Mouse (Mus musculus): ENCODE data around the gene Entpd7. TPM values are rescaled to one million over a fixed set of nuclear protein-coding genes. Genes with fewer than 3 reads are reported as not detected.

Gene Entpd7
- polyA plus RNA-seq, 1 experiment from 2014 or later, result 4.9 TPM

Other genes starting within 250 kb of the Entpd7 start
- 0.08 and 0.18 TPM in 2 replicates for gene Cnnm1, start 249.2 kb upstream of the Entpd7 start, polyA plus RNA-seq (2016; fragmentation: Nextera tagmentation; extraction: Ambion mirVana)
- gene Got1, start 165.1 kb upstream of the Entpd7 start, polyA plus RNA-seq (2016; fragmentation: Nextera tagmentation; extraction: Ambion mirVana), result 24.0 and 27.6 TPM in 2 replicates
- 0.33 and 1.2 TPM in 2 replicates for gene Nkx2-3, start 77.3 kb upstream of the Entpd7 start, polyA plus RNA-seq (2016; fragmentation: Nextera tagmentation; extraction: Ambion mirVana)
- 11.6 and 13.4 TPM in 2 replicates for gene Slc25a28, start 14.8 kb upstream of the Entpd7 start, polyA plus RNA-seq (2016; fragmentation: Nextera tagmentation; extraction: Ambion mirVana)
- 14.5 and 16.5 TPM in 2 replicates for gene Cutc, start 63.3 kb downstream of the Entpd7 start, polyA plus RNA-seq (2016; fragmentation: Nextera tagmentation; extraction: Ambion mirVana)
- gene Cox15, start 63.3 kb downstream of the Entpd7 start, polyA plus RNA-seq (2016; fragmentation: Nextera tagmentation; extraction: Ambion mirVana), result 9.7 and 10.4 TPM in 2 replicates
- gene Abcc2, start 92.5 kb downstream of the Entpd7 start, polyA plus RNA-seq (2016; fragmentation: Nextera tagmentation; extraction: Ambion mirVana), result 8.2 and 8.8 TPM in 2 replicates